Mouse (Mus musculus): ENCODE data around the gene Map3k10. TPM values are rescaled to one million over a fixed set of nuclear protein-coding genes. Genes with fewer than 3 reads are reported as not detected.
A peak's percentile ranks its signal among the peaks of the same experiment; 100 is the strongest.

The Map3k10 gene
- total RNA-seq, 2 experiments from 2014 or later, result 35.3 to 39.1 TPM

DNA sequence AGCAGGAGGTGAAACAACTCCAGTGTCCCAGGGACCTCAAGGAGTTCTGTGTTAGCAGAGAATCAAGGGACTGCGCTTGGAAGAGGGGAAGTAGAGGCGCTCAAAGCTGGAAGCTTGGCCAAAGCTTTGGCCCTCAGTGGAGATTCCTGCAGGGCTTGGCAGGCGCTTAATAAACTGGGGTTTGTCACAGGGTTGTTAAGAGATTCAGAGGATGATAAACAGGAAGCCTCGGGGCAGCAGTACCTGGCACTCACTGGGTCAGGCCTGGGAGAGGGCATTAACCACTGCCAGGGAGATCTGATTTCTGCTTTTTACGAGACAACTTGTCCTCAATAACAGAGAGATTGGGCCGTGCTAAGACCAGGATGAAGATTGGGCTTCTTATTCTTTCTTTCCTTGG, 53.4 kb downstream of the Map3k10 start:
- H3K4me3 ChIP-seq, result no peak overlapping the region; the same call in 1 of the 2 replicates
- intact Hi-C loops (cut with DNase I), result no loop called here
- DNase-seq, result no peak
- TF ChIP-seq CTCF (IDR thresholded peaks at IDR 0.05), result no peak
- peak overlapping the region; percentile 76 for H3K27ac ChIP-seq

DNA sequence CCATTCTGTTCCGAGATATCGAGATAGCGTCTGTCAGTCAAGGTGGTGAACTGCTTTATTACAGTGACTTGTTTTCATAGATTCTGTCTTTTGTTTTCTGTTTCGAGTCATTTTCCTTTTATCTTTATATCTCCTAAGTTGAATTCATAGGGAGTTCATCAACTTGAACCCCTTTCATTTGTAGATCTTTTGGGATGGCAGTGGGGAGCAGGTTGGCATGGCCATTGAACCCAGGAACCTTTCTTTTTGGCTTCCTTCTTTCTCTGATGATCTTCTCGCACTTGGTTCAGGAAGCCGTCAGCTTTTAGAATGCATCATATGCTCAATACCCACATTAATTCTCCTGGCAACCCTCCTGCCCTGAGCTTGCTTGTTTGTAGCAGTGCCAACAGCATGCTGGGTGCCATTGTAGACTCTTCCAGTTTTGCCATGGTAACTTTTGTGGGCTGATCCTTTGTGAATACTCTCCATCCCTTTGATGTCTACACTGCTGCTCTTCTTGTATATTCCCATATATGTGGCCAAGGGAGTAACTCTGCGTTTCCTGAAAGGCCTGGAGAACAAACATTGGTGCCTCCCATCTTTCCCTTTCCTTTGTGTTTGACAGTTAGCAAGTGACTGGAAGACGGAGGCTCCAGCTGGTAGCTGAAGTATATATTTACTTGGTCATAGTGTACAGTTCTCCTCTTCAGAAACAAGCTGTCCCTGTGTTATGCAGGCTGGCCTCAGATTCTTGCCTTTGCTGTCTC, 60.5 kb downstream of the Map3k10 start:
- TF ChIP-seq CTCF (IDR thresholded peaks at IDR 0.05), result no peak
- H3K4me3 ChIP-seq, result no peak overlapping the region
- H3K27ac ChIP-seq, result no peak overlapping the region
- intact Hi-C loops (cut with DNase I), result no loop called here
- no peak for DNase-seq

- DNase-seq, result no peak
- intact Hi-C loops (cut with DNase I), result no loop called here
- Histone ChIP-seq H3K4me3 (no peak overlapping the region), H3K27ac (no peak overlapping the region)
- no peak for TF ChIP-seq CTCF (IDR thresholded peaks at IDR 0.05)
Observed at GRCm38 (mm10) chr7:27612940-27613339, 61.5 kb downstream of the Map3k10 start.

- TF ChIP-seq CTCF (IDR thresholded peaks at IDR 0.05), result no peak
- DNase-seq, result no peak
- Histone ChIP-seq H3K4me3 (no peak overlapping the region), H3K27ac (0 out of 2 replicates have a peak overlapping the region, but pooled peaks have one; percentile 4)
- intact Hi-C loops (cut with DNase I), result no loop called here
Observed at GRCm38 (mm10) chr7:27610871-27611270, 63.5 kb downstream of the Map3k10 start.

DNA sequence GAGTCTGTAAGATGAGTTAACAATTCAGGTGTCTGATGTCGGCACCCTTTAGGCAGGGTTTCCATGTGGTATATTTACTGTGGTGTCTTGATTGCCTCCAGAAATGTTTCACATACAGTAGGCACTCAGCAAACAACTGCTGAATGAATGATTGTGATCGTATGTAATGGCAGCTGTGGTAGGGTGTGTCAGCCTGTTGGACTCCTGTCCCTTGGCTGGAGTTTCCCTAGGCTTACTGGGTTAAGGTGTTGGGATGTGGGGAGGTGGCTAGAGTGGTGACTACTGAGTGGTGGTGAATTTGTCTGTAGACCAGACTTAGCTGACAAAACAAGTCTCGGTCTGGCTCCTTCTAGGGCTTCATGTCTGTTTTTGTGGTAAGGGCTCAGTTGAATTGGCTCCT, 64.0 kb downstream of the Map3k10 start:
- no peak for DNase-seq
- Histone ChIP-seq H3K27ac (peak overlapping the region; percentile 4; the same call in 1 of the 2 replicates), H3K4me3 (no peak overlapping the region)
- intact Hi-C loops (cut with DNase I), result no loop called here
- TF ChIP-seq CTCF (IDR thresholded peaks at IDR 0.05), result no peak

- H3K4me3 ChIP-seq, result no peak overlapping the region
- intact Hi-C loops (cut with DNase I), result no loop called here
- no peak for DNase-seq
- TF ChIP-seq CTCF (IDR thresholded peaks at IDR 0.05), result no peak
- H3K27ac ChIP-seq, result peak overlapping the region; percentile 94
Observed at GRCm38 (mm10) chr7:27609688-27610087, 64.7 kb downstream of the Map3k10 start.

DNA sequence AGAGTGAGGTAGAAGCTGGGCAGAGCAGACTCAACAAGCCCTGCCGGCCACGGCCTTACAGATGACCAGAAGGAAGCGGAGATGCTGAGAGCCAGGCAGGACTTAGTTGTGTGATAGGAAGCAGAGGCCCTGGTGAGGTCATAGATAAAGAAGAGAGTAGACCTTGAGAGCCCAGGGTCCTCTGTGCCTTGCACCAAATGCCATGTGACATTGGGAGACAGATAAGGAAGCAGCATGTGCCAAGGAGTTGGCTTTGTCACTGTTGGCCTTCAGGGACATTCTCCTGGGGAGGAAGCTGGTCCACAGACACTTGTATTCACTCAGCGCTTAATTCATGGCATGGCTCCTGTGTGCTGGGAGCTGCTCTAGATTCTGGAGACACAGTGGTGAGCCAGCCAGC, 65.1 kb downstream of the Map3k10 start:
- peak overlapping the region; percentile 94 for H3K27ac ChIP-seq
- peak overlapping the region; percentile 13; the same call in 1 of the 2 replicates for H3K4me3 ChIP-seq
- intact Hi-C loops (cut with DNase I), result no loop called here
- no peak for DNase-seq
- TF ChIP-seq CTCF (IDR thresholded peaks at IDR 0.05), result no peak

- DNase-seq, result peak; percentile 45
- Histone ChIP-seq H3K4me3 (peak overlapping the region; percentile 2), H3K27ac (peak overlapping the region; percentile 94)
- intact Hi-C loops (cut with DNase I), result no loop called here
- no peak for TF ChIP-seq CTCF (IDR thresholded peaks at IDR 0.05)
Observed at GRCm38 (mm10) chr7:27608130-27608529, 66.3 kb downstream of the Map3k10 start.

DNA sequence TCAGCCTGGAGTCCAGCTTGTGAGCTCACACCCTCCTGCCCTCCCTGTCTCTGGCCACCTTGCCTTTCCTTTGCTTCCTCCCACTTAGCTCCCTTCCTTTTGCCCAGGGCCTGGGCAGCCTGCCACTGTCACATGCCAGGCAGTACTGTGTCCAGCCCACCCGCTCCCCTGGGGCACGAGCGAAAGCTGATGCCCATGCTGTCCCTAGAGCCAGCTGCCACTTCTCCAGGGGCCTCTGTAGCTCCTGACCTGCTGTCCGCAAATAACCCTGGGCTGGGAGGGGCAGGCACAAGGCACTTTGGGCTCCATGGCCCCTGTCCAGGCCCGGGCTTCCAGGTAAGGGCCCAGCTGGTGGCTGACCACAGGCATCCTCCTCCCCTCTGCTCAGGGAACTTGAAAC, 66.8 kb downstream of the Map3k10 start:
- TF ChIP-seq CTCF (IDR thresholded peaks at IDR 0.05), result no peak
- Histone ChIP-seq H3K4me3 (peak overlapping the region; percentile 61), H3K27ac (peak overlapping the region; percentile 94)
- DNase-seq, result peak; percentile 97
- intact Hi-C loops (cut with DNase I), result no loop called here

DNA sequence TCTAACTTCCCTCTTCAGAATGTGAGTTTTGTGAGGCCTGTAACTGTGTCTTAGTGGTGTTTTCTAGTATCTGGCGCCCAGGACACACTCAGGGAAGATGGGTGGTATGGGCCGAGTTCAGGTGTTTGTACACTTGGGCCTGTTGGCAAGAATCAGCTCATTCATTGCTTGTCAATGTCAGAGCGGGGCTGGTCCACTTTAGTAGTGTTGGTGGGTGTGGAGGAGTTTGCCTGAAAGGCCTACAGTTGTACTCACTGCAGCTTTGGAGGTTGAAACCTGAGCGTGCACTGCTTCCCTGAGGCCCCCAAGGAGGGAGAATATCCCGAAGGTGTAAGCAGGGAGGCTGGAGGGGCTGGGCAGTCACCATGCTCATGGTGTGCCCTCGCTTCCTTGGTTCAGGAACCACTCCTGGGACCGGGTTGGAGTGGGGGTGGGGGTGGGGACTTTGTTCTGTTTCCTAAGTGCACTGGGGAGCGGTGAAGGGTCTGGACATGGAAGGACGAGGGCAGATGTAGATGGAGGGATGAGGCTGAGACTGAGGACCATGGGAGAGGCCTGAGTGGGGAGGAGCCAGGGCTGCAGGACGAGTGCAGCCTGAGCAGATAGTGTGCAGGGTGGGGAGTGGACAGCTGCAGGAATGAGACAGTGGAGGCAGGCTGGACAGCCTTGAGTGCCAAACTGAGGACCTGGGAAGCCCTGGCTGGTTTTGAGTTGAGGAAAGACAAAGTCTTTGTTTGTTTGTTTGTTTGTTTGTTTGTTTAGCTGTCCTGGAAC, 67.7 kb downstream of the Map3k10 start:
- peak overlapping the region; percentile 94 for H3K27ac ChIP-seq
- TF ChIP-seq CTCF (IDR thresholded peaks at IDR 0.05), result no peak
- peak overlapping the region; percentile 61 for H3K4me3 ChIP-seq
- no peak for DNase-seq
- intact Hi-C loops (cut with DNase I), result no loop called here

Other genes starting within 250 kb of the Map3k10 start
- under 1 TPM in 1 of 2 experiments, not detected in 1; 0.03 TPM for gene Sptbn4, start 226.9 kb downstream of the Map3k10 start, total RNA-seq (2021)
- 10 to 100 TPM in 1 of 2 experiments, 1 to 10 TPM in 1; 8.9 to 15.8 TPM for gene Blvrb, start 226.6 kb downstream of the Map3k10 start, total RNA-seq (2021)
- gene Sertad3, start 200.8 kb downstream of the Map3k10 start, total RNA-seq (2021), result 1 to 10 TPM; 3.3 to 7.1 TPM
- gene Sertad1, start 187.7 kb downstream of the Map3k10 start, total RNA-seq (2021), result 1 to 10 TPM; 5.5 to 9.1 TPM
- 1 to 10 TPM; 3.1 to 4.1 TPM for gene Prx, start 175.3 kb downstream of the Map3k10 start, total RNA-seq (2021)
- gene Hipk4, start 151.3 kb downstream of the Map3k10 start, total RNA-seq (2021), result under 1 TPM in 1 of 2 experiments, not detected in 1; 0.13 TPM
- gene Pld3, start 121.4 kb downstream of the Map3k10 start, total RNA-seq (2021), result 10 to 100 TPM; 14.5 to 17.2 TPM
- gene 2310022A10Rik, start 121.4 kb downstream of the Map3k10 start, total RNA-seq (2021), result 100 to 1,000 TPM; 107 to 123 TPM
- 100 to 1,000 TPM; 194 to 199 TPM for gene Akt2, start 83.0 kb downstream of the Map3k10 start, total RNA-seq (2021)
- not detected for gene Ttc9b, start 20.7 kb downstream of the Map3k10 start, total RNA-seq (2021)
- gene Zfp607b, start 14.7 kb upstream of the Map3k10 start, total RNA-seq (2021), result under 1 TPM; 0.43 to 0.84 TPM
- 1 to 10 TPM; 5.9 to 9.0 TPM for gene Zfp60, start 56.8 kb upstream of the Map3k10 start, total RNA-seq (2021)
- gene Zfp626, start 132.6 kb upstream of the Map3k10 start, total RNA-seq (2021), result 1 to 10 TPM; 4.0 to 5.0 TPM
- 1 to 10 TPM; 2.3 to 2.7 TPM for gene Zfp59, start 164.0 kb upstream of the Map3k10 start, total RNA-seq (2021)
- gene Zfp607a, start 182.9 kb upstream of the Map3k10 start, total RNA-seq (2021), result 1 to 10 TPM; 2.1 to 2.3 TPM